Mouse (Mus musculus) forebrain, embryonic 16.5 days (tissue): ENCODE data around the gene Igfbp2. TPM values are rescaled to one million over a fixed set of nuclear protein-coding genes. Genes with fewer than 3 reads are reported as not detected.

Experiments
- ATAC-seq: fragments of 200-750 bp; cut with Nextera tagmentation; 2 replicates; pipeline ENCODE4 v1.8.0; 2017; ENCODE audit warnings: mild to moderate bottlenecking, moderate library complexity
- H3K27ac ChIP-seq: fragments of 300-500 bp; sonication (generic); 2 replicates; pipeline ENCODE4 v1.5.1; 2014; ENCODE audit warnings: low read length, control low read depth
- H3K27me3 ChIP-seq: fragments of 300-500 bp; sonication (generic); replicated peaks from 2 replicates; pipeline ENCODE4 v1.6.1; 2014; ENCODE audit warnings: low read length; ENCODE audit not compliant: control insufficient read depth, insufficient read depth
- H3K36me3 ChIP-seq: fragments of 300-500 bp; sonication (generic); 2 replicates; pipeline ENCODE4 v1.6.1; 2014; ENCODE audit not compliant: control insufficient read depth, insufficient read depth
- H3K4me1 ChIP-seq: fragments of 300-500 bp; sonication (generic); replicated peaks from 2 replicates; pipeline ENCODE4 v1.6.1; 2014; ENCODE audit warnings: low read length; ENCODE audit not compliant: control insufficient read depth, insufficient read depth
- H3K4me2 ChIP-seq: fragments of 300-500 bp; sonication (generic); 2 replicates; pipeline ENCODE4 v1.6.1; 2014; ENCODE audit warnings: mild to moderate bottlenecking, low read length, control low read depth
- H3K4me3 ChIP-seq: fragments of 300-500 bp; sonication (generic); replicated peaks from 2 replicates; pipeline ENCODE4 v1.5.1; 2014; ENCODE audit warnings: mild to moderate bottlenecking, low read length, control low read depth
- H3K9ac ChIP-seq: fragments of 300-500 bp; sonication (generic); replicated peaks from 2 replicates; pipeline ENCODE4 v1.6.1; 2014; ENCODE audit warnings: low read depth, low read length, control low read depth
- H3K9me3 ChIP-seq: fragments of 300-500 bp; sonication (generic); 2 replicates; pipeline ENCODE4 v1.6.1; 2016; ENCODE audit warnings: low read length; ENCODE audit not compliant: control insufficient read depth
- WGBS: fragments of 180-500 bp; shearing (Covaris S2); extraction: QIAGEN DNeasy Blood & Tissue Kit; methylation state at CpG from one replicate; pipeline ENCODE4 v1.1.7; 2014; 5-methylcytosine and 5-hydroxymethylcytosine counted together
- polyA plus RNA-seq: library from polyadenylated mRNA; unstranded; fragments of >200 nt; fragmentation: Nextera tagmentation; extraction: Ambion mirVana; gene quantifications from 2 replicates; pipeline ENCODE4 v1.2.1, GENCODE M21; 2015

Igfbp2 gene
- polyA plus RNA-seq, 1 experiment from 2014 or later: 279 TPM

DNA sequence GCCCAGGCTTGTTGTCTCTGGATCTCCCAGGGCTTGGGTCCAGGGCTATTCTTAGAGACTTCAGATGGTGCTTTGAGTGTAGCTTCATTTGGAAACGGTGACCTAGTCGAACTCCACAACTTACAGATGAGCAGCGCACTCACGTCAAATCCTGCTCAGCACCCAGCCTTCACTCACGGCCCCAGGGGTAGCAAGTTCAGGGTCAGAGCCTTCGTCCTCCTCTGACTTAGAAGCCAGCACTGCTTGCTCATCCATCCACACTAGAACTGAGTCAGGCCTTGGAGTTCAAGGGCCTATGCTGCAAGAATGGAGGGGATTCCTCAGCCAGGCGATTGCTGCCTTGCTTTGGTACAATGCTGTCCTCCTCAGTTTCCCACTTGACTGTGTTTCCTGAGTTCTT, 15.5 kb downstream of the Igfbp2 start:
- Histone ChIP-seq H3K36me3 (peaks cover 3% of the 10 kb centered on the region; the same call in 1 of the 2 replicates), H3K9ac (no peak overlapping the region), H3K27me3 (no peaks in the 10 kb centered on the region), H3K4me2 (no peak overlapping the region), H3K9me3 (no peaks in the 10 kb centered on the region), H3K4me3 (no peak overlapping the region), H3K27ac (no peak overlapping the region), H3K4me1 (no peaks in the 10 kb centered on the region)
- WGBS: 89% methylated on average over 7 of the region's 7 CpGs
- ATAC-seq: no peak

DNA sequence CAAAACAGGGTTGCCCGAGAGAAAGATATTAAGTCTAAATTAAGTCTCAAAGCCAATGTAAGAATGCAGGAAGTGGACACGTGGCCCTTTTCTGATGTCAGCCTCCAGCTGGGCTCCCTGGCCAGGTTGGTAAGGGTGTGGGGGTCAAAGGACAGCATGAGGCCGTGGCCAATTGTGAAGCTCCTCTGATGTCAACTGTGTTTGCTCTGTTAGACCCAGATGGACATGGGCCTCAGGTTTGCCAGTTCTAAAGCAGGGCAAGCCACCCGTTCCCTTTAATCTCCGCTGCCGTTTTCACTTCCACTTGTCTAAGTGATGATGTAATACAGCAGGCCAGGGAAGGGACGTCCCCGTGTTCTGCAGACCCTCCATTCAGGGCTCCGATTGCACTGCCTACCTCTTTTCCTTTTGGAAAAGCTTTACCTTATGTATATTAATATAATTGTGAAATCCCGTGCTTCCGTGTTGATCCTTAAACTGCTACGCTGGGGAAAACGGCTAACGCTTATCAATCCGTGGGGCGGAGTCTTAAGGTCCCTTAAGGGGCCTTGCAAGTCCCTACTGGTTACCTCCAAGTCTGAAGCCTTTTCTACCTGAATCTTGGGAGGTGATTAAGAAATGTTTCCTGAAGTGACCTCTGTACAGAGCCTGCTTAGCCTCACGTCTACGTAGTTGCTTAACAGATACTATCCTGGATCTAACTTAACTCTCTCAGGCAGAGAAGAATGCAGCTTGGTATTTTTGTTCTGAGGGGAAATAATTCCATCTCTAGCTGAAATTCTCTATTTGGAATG, 18.6 kb downstream of the Igfbp2 start:
- H3K27me3 ChIP-seq: no peaks in the 10 kb centered on the region
- H3K4me2 ChIP-seq: no peak overlapping the region
- no peak for ATAC-seq
- H3K9ac ChIP-seq: no peak overlapping the region
- no peaks in the 10 kb centered on the region for H3K4me1 ChIP-seq
- no peaks in the 10 kb centered on the region for H3K36me3 ChIP-seq
- H3K27ac ChIP-seq: no peak overlapping the region
- H3K9me3 ChIP-seq: no peaks in the 10 kb centered on the region
- H3K4me3 ChIP-seq: no peak overlapping the region
- 84% methylated on average over 18 of the region's 18 CpGs for WGBS

DNA sequence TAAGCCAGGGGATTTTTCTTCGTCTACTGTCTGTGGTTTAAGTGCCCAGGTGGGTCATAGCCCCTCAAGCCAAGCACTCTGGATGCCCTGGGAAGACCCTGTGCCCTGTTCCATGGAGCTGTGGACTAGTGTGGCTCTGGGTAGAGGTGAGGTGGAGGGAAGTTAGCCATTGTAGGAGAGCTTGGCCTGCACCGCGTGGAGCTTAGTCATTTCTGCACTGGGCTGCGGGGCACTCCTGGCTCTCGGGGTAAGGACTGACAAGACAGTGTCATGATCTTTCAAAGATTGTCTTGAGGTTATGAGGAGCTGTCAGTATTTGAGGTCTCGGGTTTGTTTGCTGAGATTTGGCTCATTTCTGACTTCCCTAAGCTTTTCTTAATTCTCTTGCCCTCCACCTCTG, 20.4 kb downstream of the Igfbp2 start:
- no peak for ATAC-seq
- Histone ChIP-seq H3K4me1 (no peaks in the 10 kb centered on the region), H3K27me3 (no peaks in the 10 kb centered on the region), H3K27ac (no peak overlapping the region), H3K4me2 (no peak overlapping the region), H3K4me3 (no peak overlapping the region), H3K9ac (no peak overlapping the region), H3K9me3 (no peaks in the 10 kb centered on the region), H3K36me3 (no peaks in the 10 kb centered on the region)
- 91% methylated on average over 6 of the region's 6 CpGs for whole genome bisulfite sequencing

DNA sequence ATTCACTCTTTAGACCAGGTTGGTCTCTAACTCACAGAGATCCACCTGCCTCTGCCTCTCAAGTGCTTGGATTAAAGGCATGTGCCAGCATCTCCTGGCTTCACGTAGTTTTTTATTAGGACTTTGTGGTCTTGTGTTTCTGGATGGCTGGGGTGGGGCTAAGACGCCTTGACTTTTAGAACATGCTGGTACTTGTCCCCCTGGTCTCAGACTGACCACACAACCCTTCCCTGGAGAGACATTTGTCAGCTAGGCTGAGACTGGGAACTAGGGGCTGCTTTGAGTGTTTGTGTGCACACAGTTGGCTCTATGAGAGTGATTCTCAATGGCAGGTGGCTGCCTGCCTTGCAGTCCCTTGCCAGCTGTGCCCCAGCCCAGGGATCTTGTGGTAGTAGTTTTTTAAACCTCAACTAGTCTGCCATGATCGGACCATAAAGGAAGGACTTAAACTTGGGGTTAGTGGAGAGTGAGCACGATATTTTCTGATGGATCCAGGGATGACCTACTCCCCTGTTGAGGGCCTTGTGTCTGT, 23.6 kb downstream of the Igfbp2 start:
- Histone ChIP-seq H3K9ac (no peak overlapping the region), H3K27ac (no peak overlapping the region), H3K9me3 (no peaks in the 10 kb centered on the region), H3K27me3 (no peaks in the 10 kb centered on the region), H3K36me3 (peaks cover 4% of the 10 kb centered on the region; the same call in 1 of the 2 replicates), H3K4me1 (no peaks in the 10 kb centered on the region), H3K4me2 (no peak overlapping the region), H3K4me3 (no peak overlapping the region)
- 89% methylated on average over 4 of the region's 4 CpGs for WGBS
- ATAC-seq: no peak

DNA sequence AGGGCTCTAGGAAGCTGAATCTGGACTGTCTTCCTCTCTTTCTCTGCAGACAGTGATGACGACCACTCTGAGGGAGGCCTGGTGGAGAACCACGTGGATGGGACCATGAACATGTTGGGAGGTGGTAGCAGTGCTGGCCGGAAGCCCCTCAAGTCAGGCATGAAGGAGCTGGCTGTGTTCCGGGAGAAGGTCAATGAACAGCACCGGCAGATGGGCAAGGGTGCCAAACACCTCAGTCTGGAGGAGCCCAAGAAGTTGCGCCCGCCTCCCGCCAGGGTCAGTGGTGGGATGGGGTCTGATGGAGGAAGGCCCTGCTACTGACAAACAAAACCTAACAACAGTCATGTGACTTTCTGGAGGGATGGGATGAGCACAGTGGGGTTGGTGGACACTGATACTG, 24.7 kb downstream of the Igfbp2 start:
- peaks cover 4% of the 10 kb centered on the region; the same call in 1 of the 2 replicates for H3K36me3 ChIP-seq
- WGBS: 96% methylated on average over 7 of the region's 8 CpGs

DNA sequence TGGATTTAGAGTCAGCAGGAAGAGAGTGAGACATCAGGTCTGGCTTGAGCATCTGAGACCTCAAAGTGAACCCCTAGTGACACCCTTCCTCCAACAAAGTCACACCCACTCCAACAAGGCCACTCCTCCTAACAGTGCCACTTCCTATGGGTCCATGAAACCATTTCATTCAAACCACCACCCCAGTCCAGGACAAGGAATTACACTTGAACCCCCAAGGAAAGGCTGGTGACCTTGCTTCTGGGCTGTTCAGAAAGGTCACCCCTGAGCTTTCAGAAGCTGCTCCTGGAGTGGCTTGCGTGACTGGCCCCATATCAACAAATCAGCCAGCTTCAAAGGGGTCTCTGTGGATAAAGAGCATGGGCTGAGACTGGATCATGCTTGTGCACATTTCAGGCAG, 29.5 kb downstream of the Igfbp2 start:
- ATAC-seq: no peak

More for the DNA sequence above, 24.7 kb downstream of the Igfbp2 start:
- no peak overlapping the region for H3K4me3 ChIP-seq
- H3K27ac ChIP-seq: no peak overlapping the region
- no peak overlapping the region for H3K4me2 ChIP-seq
- no peaks in the 10 kb centered on the region for H3K9me3 ChIP-seq
- no peaks in the 10 kb centered on the region for H3K27me3 ChIP-seq
- no peaks in the 10 kb centered on the region for H3K4me1 ChIP-seq
- no peak overlapping the region for H3K9ac ChIP-seq
- ATAC-seq: no peak

DNA sequence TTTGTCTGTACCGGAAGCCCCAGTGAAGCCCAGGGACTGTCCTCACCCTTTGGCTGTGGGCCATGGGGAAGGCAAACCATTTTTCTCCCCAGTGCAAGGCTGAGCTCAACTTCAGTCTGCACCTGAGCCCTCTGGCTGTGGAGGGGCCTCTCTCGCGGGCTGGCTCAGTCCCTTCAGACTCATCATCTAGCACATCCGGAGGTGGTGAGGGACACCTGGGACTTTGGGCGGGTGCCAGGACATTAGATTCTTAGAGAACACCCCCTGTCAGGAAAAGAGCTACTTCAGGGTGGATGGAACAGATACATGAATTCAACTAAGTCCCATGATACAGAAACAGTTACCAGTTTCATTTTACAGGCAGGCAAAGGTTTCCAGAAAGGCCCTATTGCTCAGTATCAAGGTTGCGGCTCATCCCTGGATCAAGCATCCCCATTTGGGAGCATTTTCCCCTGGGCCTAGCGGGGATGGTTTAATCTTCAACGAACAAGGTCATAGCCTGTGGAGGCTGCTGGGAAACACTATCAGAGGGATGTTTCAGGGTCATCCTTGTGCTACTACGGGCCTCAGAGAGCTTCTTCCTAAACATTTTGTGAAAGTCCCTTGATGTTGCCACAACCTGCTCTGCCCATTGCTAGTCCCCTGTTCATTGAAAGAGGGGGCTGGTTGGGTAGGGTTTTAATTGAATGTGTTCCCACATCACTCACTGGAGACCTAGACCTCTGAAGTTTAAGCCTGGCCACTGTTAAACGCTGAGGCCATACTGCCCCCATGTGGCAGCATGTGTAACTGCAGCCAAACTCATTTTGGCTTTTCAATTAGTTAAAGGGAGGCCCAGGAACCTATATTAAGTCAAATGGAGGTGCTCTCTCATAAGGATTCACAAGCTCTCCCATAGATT, 30.3 kb downstream of the Igfbp2 start:
- Histone ChIP-seq H3K9ac (no peak overlapping the region), H3K4me3 (no peak overlapping the region), H3K4me2 (no peak overlapping the region), H3K36me3 (peaks cover 4% of the 10 kb centered on the region; the same call in 1 of the 2 replicates), H3K27ac (no peak overlapping the region), H3K27me3 (no peaks in the 10 kb centered on the region), H3K4me1 (peaks cover 9% of the 10 kb centered on the region; the same call in 1 of the 2 replicates), H3K9me3 (no peaks in the 10 kb centered on the region)
- 43% methylated on average over 10 of the region's 10 CpGs for WGBS
- peak; percentile 64 for ATAC-seq

More for the DNA sequence above, 29.5 kb downstream of the Igfbp2 start:
- H3K27ac ChIP-seq: no peak overlapping the region
- no peak overlapping the region for H3K9ac ChIP-seq
- WGBS: 78% methylated on average over 1 of the region's 1 CpGs
- no peaks in the 10 kb centered on the region for H3K9me3 ChIP-seq
- H3K27me3 ChIP-seq: no peaks in the 10 kb centered on the region
- H3K36me3 ChIP-seq: peaks cover 4% of the 10 kb centered on the region; the same call in 1 of the 2 replicates
- no peak overlapping the region for H3K4me3 ChIP-seq
- H3K4me2 ChIP-seq: no peak overlapping the region
- peaks cover 6% of the 10 kb centered on the region; the same call in 1 of the 2 replicates for H3K4me1 ChIP-seq

DNA sequence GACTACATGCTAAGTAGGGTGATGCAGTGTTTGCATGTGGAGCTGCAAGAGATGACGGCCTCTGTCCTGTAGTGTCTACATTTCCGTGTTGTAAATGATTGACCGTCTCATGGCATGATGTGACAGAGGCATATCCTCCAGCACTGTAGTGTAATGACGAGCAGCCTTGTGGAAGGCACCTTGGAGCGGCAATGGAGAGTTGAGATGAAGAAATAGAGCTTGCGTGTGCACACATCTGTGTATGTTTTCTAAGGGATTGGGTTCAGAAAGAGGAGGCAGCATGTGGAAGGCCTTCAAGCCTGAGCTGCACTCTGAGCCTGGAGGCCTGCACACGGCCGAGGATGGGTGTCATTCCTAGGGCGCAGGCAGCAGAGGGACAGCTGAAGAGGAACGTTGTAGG, 31.4 kb downstream of the Igfbp2 start:
- H3K9ac ChIP-seq: no peak overlapping the region
- no peak for ATAC-seq
- no peak overlapping the region for H3K27ac ChIP-seq
- no peaks in the 10 kb centered on the region for H3K9me3 ChIP-seq
- peaks cover 9% of the 10 kb centered on the region; the same call in 1 of the 2 replicates for H3K4me1 ChIP-seq
- no peak overlapping the region for H3K4me2 ChIP-seq
- WGBS: 90% methylated on average over 10 of the region's 10 CpGs
- no peak overlapping the region for H3K4me3 ChIP-seq
- H3K36me3 ChIP-seq: peaks cover 4% of the 10 kb centered on the region; the same call in 1 of the 2 replicates
- H3K27me3 ChIP-seq: no peaks in the 10 kb centered on the region
